ENCODE assay signal across 17 mouse cellular contexts in genomic region chr12:55983565-55984351, GRCm38 (mm10).
DNase-seq lines count a peak whose midpoint lies in the region; ATAC-seq lines count a peak whose summit lies in the region.
"Had no signal": no experiment of that assay in that cellular context is flagged by ENCODE, and none has a peak within 500 bp of the region (broad histone marks: within the 10 kb centered on the region; RNA-seq: fewer than 3 reads in every experiment).

No protein-coding gene starts in this region.

- no peak overlapping the region for H3K27ac ChIP-seq in hindbrain, embryonic 10.5 days
- H3K27ac ChIP-seq in midbrain, embryonic 13.5 days: peak overlapping the region; percentile 78
- H3K27ac ChIP-seq: embryonic facial prominence, embryonic 12.5 days; liver, embryonic 12.5 days; stomach, postnatal 0 days had no signal

- DNase-seq in right cerebral cortex, adult 2 months (ENCODE audit: low spot score in 2 of 2): peak; percentile 6 to 14
- no peak for DNase-seq in right cerebral cortex, postnatal 14 days
- peak; percentile 15 for DNase-seq in hindbrain, embryonic 10.5 days (ENCODE audit: low spot score)
- DNase-seq in telencephalon, adult 2 months (ENCODE audit: low read depth, low spot score): peak; percentile 13
- no peak for DNase-seq in thymus, postnatal 14 days
- no peak for DNase-seq in urinary bladder, postnatal 36 days (ENCODE audit: low spot score in 2 of 2)
- no peak for DNase-seq in left cerebral cortex, adult 18-20 months (ENCODE audit: low spot score in 2 of 2)
- DNase-seq: adrenal gland, adult 2 months; kidney, postnatal 25 days; lung, postnatal 10 days had no signal

- H3K4me3 ChIP-seq in hindbrain, embryonic 10.5 days: peak overlapping the region; percentile 9
- peak overlapping the region; percentile 12; the same call in 1 of the 2 replicates for H3K4me3 ChIP-seq in midbrain, embryonic 13.5 days (replicated peaks)
- H3K4me3 ChIP-seq: embryonic facial prominence, embryonic 12.5 days; liver, embryonic 12.5 days; myocyte had no signal

- 42% methylated on average over 11 of the region's 11 CpGs for WGBS in hindbrain, embryonic 10.5 days
- WGBS in midbrain, embryonic 13.5 days: 6% methylated on average over 11 of the region's 11 CpGs

- H3K27me3 ChIP-seq in hindbrain, embryonic 10.5 days (ENCODE audit: insufficient read depth, poor library complexity, severe bottlenecking): no peaks in the 10 kb centered on the region; the same call in 1 of the 2 replicates
- peaks cover 8% of the 10 kb centered on the region for H3K27me3 ChIP-seq in midbrain, embryonic 13.5 days
- H3K27me3 ChIP-seq: embryonic facial prominence, embryonic 12.5 days; liver, embryonic 12.5 days had no signal

- no peak overlapping the region for H3K9ac ChIP-seq in midbrain, embryonic 13.5 days (replicated peaks)
- H3K9ac ChIP-seq: embryonic facial prominence, embryonic 12.5 days; liver, embryonic 12.5 days had no signal

- H3K36me3 ChIP-seq in hindbrain, embryonic 10.5 days: no peaks in the 10 kb centered on the region
- no peaks in the 10 kb centered on the region for H3K36me3 ChIP-seq in midbrain, embryonic 13.5 days
- H3K36me3 ChIP-seq: embryonic facial prominence, embryonic 12.5 days; liver, embryonic 12.5 days had no signal

- ATAC-seq in midbrain, embryonic 13.5 days: peak; percentile 90
- ATAC-seq: liver, embryonic 12.5 days; Patski had no signal

- peaks cover 20% of the 10 kb centered on the region for H3K4me1 ChIP-seq in hindbrain, embryonic 10.5 days (replicated peaks)
- peaks cover 20% of the 10 kb centered on the region for H3K4me1 ChIP-seq in midbrain, embryonic 13.5 days (replicated peaks)
- H3K4me1 ChIP-seq: embryonic facial prominence, embryonic 12.5 days; liver, embryonic 12.5 days had no signal

- H3K9me3 ChIP-seq in hindbrain, embryonic 10.5 days: no peaks in the 10 kb centered on the region
- no peaks in the 10 kb centered on the region for H3K9me3 ChIP-seq in midbrain, embryonic 13.5 days
- H3K9me3 ChIP-seq: embryonic facial prominence, embryonic 12.5 days; liver, embryonic 12.5 days had no signal

- H3K4me2 ChIP-seq in midbrain, embryonic 13.5 days (replicated peaks): peak overlapping the region; percentile 47
- H3K4me2 ChIP-seq: embryonic facial prominence, embryonic 12.5 days; heart, embryonic 11.5 days; liver, embryonic 12.5 days had no signal

Comparison
In these comparisons a context has a peak if more than half of its experiments do, and no peak if none do; other contexts are left out.
1. DNase-seq: peak in right cerebral cortex, adult 2 months (2 of 2), hindbrain, embryonic 10.5 days (single experiment) and telencephalon, adult 2 months (single experiment); none in right cerebral cortex, postnatal 14 days (single experiment), thymus, postnatal 14 days (single experiment), urinary bladder, postnatal 36 days (0 of 2) and left cerebral cortex, adult 18-20 months (0 of 2).